Mouse (Mus musculus) kidney, adult 2 months (tissue): ENCODE results near the gene Cops2.

Source experiments
- CTCF ChIP-seq: fragments of 200-500 bp; conservative IDR thresholded peaks from 2 replicates; pipeline ENCODE4 v1.5.1; 2011; ENCODE audit warnings: low read depth, mild to moderate bottlenecking, control low read depth, low read length, moderate library complexity, mixed read lengths; ENCODE audit not compliant: insufficient read depth, insufficient read length
- POLR2A ChIP-seq: fragments of 200-500 bp; IDR thresholded peaks from one replicate; pipeline ENCODE4 v1.6.1; 2011; ENCODE audit warnings: low read depth, low read length, control low read depth

GRCm38 (mm10) chr2:125838091-125838490 lies 20.8 kb downstream of the Cops2 start:
- TF ChIP-seq CTCF, result no peak
- no peak for TF ChIP-seq POLR2A
